Mouse (Mus musculus) right cerebral cortex, postnatal 10 days (tissue): ENCODE results near the gene Cyp1b1.

Experiments
- DNase-seq, 2 experiments: peaks; one replicate each; pipeline ENCODE4 v3.0.0; 2021; ENCODE audit warnings: low spot score in 2 of 2

Cyp1b1 gene

DNA sequence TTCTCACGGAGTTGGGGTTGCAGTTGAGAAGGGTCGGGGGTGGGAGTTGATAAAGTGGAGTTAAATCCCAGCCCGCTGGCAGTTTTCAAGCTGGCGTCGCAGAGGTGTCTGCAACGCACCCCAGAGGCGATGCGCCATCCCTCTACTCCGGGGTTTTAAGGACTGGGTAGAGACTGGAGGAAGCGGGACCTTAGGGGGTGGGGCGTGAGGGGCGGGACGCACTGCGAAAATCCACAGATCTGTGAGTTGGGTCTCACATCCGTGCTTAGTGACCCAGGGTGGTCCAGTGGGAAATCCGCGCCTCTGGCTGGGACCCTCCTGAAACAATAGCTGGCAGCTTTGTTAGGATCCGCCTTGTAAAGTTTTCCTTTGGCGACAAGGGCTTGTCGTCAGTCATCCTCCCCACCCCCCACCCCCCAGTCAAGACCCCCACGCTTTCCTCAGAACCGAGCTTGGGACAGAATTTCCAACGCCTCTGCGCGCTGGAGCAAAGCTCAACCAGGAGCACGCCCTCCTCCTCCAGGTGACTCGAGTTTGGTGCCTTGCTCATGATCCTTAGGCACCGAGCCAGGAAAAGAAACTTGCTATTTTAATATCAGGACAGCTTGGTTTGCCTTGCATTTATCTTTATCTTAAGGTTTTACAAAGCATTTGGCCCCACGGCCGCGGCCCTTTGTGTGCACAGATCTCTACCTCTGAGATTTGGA lies at the start of gene Cyp1b1:
TSS of gene Cyp1b1 (minus strand) at position 131 of the 707 bp plus-strand sequence.
- DNase-seq = no peak

DNA sequence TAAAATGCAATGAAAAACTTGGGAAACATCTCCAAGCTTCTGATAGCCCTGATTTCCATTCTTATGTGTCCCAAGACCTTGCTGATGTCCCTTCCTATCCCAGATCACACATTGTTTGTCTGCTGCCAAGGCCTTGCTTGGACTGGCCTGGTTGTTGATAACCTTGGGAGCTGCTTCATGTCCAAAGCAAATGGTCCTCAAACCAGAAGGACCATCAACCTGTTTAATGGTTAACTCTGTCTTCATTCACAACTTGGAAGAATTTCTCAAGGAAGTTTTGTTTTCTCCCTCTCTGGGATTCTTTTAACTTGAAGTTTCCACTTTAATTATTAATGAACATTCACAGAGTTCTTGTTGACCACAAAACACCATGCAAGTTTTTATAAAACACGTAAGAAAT lies 47.0 kb upstream of the Cyp1b1 start:
- DNase-seq = no peak

DNA sequence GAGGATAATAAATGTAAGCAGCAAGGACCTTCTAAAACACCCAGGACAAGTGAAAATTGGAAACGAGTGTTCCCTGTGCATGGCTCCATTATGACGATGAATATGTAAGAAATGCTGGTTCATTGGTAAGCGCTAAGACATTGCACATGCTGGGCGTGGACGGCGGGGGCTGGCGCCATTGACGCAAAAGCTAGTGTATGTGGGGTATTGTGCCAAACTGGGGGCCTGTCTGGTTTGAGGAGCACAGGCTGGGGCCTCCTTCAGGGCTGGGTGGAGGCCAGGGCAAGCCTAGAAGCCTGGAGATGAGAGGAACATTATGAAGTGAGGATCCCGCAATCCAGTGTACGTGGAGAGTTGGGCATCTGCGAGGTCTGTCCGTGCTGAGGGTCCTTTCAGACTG lies 39.0 kb upstream of the Cyp1b1 start:
- DNase-seq = no peak

DNA sequence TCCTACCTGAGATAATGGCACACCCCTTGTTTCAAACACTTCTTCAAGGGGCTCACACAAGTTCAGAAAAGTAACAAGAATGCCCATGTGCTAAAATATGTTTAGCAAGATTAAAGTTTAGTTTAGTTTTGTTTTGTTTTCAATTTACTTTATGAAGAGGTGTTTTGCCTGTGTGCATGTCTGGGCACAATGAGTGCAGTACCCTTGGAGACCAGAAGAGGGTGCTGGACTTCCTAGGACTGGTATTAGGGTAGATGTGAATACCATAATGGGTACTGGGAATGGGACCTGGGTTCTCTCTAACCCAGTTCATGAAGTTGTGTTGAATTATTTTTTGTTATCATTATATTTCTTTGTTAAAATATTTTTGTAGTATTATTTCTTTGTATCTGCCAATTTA lies 38.0 kb upstream of the Cyp1b1 start:
- DNase-seq = no peak

DNA sequence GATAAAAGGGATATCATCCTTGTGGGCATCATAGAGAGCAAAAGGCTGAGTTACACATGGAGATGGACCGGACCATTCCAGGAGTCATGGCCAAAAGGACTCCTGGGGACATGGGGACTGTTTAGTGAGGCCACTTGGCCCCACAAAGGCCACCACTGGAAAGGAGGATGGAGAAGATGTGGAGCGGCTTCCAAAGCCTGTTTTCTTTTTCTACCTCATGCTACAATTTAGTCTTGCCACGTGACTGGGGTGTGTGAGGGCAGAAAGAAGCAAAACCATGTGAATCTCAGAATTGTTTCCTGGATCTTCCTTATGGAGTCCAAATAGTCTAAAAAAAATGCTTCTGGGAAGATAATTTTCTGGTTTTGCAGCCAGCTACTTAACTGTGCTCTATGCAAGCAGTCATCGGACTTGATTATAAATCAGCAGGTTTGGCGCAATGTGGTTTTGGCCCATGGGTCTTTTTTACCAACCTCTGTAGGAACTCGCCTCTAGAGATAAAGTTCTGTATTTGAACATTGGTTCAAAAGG lies 36.9 kb upstream of the Cyp1b1 start:
- DNase-seq = no peak

DNA sequence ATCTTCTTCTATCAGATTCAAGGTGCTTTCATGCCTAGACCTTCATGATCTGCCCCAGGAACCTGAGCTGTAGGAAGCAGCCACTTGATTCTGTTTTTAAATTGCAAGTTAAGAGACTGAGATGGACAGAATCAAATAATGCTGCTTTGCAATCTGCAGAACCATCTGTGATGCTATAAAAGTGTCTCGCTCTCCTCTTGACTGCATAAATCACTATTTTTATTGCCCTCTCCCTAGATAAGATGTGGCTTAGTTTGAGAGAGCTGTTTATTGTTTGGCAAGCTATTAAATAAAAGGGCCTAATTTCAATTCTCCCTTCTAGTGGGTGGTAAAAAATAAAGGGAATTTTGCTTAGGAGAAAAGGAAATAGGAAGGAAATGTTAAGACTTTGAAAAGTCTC lies 34.8 kb upstream of the Cyp1b1 start:
- no peak for DNase-seq

DNA sequence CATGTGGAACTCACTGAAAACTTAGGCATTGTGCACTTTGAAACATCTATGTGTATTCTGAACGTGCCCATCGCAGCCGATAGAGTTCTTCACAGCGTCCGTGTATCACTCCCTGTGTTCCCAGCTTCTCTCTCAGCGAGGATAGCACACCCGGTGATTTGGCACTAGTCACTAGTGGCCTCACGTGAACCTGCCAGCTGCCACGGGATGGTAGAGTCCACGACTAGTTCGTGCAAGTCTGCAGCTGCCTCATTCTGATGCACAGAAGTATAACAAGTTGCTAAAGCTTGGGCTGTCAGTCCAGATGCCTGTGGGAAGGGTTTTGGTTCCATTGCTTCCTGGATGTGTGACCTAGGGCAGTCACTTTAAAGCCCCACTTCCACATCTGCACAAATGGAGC lies 32.1 kb upstream of the Cyp1b1 start:
- DNase-seq = peak; percentile 34 to 51

DNA sequence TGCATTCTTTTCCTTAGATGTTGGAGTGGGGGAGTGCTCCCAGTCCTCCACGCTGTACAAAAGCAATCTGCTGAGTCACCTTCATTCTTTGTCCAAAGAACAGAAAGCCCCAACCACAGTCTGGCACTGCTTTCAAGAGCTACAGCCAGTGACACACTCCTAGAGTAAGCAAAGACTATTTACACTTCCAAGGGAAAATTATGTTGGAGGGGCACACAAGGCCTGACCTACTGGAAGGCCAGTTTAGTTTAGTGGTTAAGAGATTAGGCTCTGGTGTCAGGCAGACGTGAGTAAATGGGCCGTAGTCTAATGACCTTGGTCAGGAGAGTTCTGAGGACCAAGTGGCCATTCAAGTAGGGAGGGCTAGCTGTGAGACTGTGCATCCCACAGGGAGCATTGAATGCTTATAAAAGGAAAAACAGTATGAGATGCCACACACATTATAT lies 31.3 kb upstream of the Cyp1b1 start:
- no peak for DNase-seq

DNA sequence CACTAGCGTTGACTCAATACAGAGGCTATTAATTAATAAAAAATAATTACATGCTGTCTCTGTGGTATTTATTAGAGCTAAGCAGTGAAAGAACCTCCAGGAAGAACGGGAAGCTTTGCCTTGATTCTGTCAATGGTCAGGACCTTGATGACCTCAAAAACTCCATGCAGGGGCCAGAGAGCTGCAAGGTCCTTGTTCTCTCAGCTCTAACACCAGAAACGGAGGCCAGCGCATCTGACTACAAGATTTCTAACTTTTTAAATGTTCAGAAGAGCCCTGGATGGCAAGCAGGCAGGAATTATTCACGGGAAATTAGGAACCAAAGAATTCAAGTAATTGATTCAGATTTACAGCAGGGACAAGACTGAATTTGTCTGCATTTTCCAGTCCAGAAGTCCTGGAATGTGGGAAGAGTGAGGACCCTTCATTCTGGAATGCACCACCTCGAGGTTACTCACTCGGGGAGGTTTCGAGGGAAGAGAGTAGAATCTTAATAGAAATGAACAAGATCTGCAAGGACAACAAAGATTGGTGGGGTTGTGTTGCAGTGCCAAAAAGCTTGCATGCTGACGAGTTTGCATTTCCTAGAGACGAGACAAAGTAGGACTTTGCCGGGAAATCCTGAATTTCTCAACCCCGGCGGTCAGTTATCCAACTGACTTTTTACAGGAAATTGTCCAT lies 30.3 kb upstream of the Cyp1b1 start:
- DNase-seq = no peak

DNA sequence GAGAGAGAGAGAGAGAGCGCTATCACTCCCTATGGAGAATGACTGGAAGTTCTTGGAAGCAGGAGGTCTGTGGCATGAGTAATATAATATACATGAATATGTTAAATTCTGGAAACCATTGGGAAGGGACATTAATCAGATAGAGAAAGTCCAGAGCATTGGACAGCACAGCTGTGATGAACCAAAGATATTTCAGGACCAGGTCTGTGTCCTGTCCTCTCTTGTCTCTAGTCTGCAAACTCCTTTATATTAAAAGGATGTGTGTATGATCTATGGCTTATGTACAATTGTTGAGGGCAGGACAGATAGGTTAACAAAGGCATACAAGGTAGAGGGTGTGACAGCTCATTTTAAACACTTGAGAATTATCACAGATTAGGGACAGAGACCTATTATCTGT lies 28.6 kb upstream of the Cyp1b1 start:
- no peak for DNase-seq

DNA sequence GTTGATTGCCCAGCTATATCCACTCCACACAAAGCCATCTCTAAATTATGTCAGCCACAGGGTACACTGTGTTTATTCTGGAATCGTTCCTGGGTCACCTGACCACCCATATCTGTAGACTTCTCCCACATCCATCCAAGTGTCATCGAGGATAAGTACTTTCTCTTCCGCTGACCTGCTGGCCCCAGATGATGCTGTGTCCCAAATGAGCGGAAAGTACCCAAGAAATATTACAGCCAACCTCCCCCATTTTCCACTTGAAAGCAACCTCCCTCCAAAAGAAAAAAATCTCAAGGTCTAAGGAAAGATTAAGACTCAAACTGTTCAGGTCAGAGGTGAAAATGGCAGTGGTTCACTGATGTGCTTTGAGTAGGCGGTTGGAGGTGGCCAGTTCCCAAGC lies 27.8 kb upstream of the Cyp1b1 start:
- no peak for DNase-seq

DNA sequence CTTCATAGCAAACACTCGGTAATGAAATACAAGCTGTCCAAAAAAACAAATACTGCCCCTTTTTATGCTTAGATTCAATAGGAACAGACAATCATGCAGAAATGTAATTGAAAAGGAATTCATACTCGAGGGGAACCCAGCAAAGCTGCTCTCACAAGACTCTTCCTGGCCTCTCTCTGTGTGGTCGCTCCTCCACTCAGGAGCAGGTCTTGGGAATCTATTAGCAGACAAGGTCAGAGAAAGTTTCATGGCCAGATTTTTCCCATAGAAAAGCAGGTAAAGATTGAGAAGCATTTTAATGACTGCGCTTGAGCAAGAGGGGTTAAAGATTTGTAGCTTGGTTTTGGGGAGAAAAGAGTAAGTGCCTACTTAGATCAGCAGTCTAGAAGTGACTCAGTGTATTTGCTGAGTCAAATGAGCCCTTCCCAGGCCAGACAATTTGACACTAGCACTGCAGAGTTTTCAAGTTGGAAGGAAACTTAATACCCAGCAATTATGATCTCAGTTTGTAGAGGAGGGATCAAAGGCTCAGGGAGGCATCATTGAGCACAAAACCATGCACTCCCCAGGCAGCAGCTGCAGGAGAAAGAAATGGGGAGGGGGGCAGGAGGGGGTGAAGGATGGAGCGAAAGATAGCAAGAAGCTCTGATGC lies 24.1 kb upstream of the Cyp1b1 start:
- no peak for DNase-seq

DNA sequence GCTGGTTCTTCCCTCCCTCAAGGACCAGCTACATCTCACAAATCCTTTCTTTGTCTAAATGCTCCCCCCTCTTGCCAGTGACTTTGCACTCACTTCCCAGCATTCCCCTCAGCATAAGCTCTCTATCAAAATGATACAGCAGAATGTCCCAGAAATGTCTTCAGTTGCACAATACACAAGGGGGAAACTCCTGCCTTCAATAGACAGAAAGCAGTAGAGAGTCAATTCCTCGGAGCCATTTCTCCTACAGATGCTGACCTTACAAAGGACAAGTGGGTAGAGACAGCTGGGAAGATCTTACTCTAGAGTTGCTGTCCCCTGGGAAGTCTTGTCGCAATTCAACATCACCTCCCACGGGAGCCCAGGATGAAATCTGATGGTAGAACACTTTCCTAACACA lies 22.7 kb upstream of the Cyp1b1 start:
- DNase-seq = no peak

DNA sequence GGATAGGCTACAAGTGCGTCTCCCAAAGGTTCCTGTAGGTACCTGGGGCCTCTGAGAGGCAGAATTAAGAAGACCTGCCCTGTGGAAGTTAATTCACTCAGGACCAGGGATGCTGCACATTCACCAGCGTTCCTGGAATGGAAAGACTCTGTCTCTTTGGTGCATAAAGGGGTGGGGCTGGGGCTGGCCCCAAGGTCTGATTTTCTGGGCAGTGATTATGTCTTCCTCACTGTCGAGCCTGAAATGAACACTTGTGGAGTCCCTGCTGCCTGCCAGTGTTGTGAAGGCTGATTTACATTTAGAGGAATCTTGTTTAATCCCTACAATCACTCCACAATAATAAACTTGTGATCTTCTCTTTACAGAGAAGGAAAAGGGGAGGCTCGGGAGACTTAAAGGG lies 18.2 kb upstream of the Cyp1b1 start:
- no peak for DNase-seq

DNA sequence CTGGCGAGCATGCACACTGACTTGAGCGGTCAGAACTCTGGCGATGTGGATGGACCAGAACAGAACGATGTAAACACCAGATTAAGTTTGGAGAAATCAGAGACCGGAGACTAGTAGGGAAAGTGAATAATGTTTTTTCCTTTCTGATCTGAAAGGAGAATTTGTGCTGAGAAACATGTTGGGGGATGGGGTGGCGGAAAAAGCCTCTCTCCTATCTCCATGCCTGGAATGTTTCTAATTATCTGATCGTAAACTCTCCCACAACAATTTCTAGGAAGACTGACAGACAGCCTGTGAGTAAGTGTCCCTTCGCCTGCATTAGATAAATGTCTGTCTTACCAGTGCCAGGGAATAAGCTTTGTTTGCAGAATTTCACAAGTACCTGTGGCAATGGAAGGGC lies 16.1 kb upstream of the Cyp1b1 start:
- DNase-seq = no peak

DNA sequence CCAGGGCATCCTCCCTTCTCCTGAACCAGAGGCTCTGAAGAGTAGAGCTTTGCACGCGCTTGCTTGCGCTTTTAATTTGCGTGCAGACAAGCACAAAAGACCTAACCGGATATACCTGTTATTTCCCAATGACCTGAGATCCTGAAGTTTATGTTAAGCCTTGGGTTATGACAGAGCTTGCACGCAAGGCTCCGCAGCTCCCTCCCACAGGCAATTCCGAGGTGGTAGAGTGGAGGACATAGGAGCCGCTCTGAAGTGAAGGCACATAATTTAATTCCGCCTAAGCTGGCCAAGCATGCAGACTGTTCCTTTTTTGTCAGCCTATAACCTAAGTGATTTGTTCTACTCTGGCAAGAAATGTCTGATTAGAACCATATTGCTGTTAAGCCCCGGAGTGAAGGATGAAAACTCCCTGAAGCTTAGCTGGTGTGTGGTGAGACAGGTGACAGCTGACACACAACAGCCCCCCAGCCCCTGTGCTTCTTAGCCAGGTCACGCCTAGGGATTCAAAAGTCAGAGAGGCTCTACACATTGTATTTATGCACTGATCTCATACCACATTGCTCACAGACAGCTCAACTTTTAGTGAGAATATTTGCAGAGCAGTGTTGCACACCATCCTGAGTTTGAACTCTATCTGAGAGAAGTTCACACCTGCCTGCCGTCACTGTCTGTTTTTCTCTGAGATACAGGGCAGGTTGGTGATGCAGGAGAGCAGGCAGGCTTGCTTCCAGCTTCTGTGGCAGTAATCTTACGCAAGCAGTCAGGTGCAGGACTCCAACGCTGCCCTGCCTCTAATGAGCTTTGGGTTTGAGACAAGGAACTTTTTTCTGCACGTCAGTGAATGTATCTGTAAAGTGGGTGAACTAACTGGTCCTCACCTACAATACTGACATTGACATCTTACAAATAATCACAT lies 14.0 kb upstream of the Cyp1b1 start:
- no peak for DNase-seq

DNA sequence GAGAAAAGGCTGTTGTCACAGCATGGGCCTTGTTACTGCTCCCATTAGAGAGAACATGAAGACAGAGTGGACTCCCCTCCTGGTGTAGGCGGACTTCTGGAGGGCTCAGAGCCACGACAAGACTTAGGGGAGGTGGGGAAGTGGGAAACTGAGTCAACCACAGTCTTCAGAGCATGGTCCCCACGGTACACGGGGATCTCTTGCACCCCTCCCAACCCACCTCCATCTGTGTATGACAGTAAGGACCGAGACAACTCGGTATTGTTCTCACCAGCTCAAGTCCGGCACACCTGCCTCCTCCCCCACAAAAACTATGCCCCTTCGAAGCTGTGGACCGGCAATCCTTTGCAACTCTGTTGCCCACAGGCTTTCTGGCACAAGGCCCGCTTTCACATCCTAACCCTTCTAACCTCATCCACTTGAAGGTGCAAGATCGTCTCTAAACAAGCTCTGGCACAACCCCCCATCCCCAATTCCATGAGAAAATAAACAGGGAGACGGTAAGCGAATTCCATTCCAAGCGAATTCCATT lies 13.3 kb upstream of the Cyp1b1 start:
- DNase-seq = no peak

DNA sequence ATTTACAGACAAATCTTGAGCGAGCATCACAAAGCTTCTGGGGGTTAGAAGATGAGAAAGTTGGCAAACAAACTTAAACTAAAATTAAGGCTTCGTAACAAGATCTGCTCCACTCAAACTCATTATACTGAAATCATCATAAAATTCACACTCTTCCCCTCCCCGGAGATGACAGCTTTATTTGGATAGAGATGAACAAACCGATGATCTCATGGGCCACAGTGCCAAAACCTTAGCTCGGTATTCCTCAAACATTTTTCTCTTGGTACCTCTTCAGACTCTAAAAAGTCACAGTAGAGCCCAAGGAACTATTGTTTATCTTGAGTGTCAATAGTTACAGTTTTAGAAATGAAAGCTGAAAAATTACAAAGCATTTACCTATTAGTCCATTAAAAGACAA lies 11.8 kb upstream of the Cyp1b1 start:
- DNase-seq = no peak

DNA sequence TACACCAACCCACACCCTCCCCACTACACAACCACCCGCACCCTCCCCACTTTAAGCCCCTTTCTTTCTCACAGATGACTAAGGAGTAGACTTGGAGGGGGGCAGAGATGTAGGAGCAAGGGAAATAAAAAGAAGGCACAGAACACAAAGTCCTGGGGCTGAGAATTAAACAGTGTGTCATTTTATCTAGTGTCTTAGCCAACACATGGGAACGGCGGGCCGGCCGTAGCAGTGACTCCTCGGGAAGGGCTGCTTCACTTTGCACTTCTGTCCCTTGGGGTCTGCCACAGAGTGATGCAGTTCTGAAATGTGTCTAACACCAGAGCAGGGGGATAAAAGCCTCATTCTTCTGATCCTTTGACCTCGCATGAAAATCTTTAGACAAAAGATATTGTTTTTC lies 5.8 kb upstream of the Cyp1b1 start:
- no peak for DNase-seq

DNA sequence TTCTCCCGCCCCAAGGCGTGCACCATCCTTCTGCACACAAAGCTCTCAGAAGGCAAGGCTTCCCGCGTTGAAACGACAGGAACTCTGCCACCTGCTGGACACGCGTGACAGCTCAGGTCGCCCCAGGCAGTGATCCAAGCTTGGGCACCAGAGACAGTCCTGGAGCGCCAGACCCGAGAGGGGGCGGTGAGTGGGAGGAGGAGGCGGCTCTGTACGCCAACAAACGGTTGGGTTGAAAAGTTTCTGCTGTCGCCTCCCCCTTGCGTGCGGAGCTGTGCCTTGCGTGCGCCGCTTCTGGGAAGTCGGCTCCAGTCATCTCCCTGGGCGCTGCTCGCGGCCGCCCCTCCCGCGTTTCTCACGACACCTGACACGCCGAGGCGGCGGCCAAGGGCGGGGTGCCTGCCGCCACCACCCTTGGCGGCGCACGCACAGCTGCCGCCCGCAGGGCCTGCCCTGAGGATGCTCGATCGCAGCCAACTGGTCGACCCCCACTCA lies 835 bp upstream of the Cyp1b1 start:
- DNase-seq = peak; percentile 89 to 91

DNA sequence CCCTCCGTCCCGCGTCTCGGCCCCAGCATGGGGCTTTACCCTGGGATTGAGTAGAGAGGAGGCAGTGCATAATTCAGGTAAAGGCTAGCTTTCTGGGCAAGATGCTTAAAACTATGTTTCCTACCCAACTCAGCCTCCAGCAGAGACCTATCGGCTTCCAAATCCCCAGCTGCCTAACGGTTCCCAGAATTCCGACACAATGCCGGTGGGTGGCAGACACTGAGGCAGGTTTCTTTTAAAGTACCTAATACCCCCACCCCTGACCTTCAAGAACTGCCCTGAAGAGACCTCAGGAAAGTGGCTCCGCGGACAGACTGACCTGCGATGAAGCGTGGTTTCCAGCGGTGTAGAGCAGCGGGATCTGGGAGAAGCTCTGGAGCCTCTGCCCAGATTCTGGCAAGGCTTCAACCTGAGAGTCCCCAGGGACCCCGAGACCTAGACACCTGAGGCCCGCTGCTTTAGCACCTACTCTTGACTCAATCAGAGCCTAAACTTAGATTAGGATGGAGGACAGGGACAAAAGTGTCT lies 429 bp downstream of the Cyp1b1 start:
- DNase-seq = no peak
